Mouse (Mus musculus) CD4-positive naive resting alpha-beta T cell, adult 57 days (primary cell): ENCODE results near the gene Nynrin. TPM values are rescaled to one million over a fixed set of nuclear protein-coding genes. Genes with fewer than 3 reads are reported as not detected.

Source experiments
- total RNA-seq: library from RNA; stranded (reverse); gene quantifications from one replicate; pipeline ENCODE4 v1.2.4, GENCODE M21; 2023

Gene Nynrin
- 1.0 TPM for total RNA-seq

DNA sequence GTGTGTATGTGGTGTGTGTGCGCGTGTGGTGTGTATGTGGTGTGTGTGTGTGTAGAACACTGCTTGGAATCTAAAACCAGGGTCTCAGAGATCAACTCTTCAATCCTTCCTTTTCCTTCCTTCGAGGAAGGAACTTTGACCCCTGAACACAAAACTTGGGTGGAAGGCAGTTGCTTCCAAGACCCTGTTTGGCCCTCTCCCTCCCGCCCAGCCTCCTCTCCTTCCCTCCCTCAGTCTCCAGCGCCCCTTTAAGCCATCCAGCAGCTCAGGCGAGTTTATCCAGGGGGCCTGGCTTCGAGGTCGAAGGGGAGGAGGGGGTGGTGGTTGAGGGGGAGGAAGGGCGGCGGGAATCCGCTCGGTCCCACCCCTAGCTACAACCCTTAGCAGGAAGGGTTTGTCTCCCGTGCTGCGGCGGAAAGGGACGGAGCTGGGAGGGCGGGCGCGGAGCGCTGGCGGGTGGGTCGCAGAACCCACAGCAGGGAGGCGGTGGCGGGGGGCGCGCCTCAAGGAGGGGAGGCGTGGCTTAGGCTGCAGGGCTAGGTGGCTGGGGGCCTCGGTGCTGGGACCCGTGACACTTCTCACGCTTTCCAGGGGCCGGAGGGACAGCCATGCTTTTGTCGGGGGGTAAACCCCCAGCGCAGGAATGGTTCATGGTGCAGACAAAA is at the start of gene Nynrin:
TSS of gene Nynrin (plus strand) at position 390 of the 665 bp plus-strand sequence.

DNA sequence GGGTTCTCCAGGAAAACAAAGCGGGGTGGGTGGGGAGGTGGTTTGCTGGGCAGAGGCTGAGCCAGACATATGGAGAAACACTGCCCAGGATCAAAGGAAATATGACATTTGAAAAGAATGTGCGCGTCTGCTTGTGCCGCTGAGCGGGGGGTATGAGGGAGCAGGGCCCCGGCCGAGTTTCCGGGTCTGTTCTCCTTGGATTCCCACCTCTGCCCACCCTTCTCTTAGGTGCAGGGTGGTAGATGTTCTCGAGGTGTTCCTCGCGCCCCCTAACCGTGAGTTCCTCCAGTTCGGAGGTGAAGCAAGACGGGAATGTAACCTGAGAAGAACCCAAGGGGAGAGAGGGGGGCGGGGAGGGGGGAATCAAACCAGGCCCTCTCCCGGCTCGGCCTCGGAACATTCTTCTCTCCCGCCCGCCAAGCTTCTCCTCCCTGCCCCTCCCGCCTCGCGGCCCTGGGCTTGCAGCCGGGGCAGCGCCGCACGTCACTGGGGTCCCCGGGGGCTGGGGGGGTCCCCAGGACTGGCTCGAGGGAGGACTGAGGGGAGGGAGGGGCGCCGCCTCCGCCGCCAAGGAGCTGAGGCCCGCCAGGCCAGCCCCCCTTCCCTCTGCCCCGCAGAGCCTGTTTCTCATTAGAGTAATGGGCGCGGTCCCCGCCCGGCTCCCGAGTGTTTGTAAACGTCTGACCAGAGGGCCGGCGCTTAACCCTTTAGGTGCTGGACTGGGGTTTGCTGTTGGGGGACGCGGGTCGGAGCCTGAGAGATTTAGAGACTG is 30.6 kb upstream of the Nynrin start, which contains the start of gene Nfatc4:
TSS of gene Nfatc4 (plus strand) at position 154 of the 772 bp plus-strand sequence.

GRCm38 (mm10) chr14:55884166-55884565 is 30.4 kb downstream of the Nynrin start, which contains the start of gene Cbln3:
TSS of gene Cbln3 (minus strand) at chr14:55884392.

DNA sequence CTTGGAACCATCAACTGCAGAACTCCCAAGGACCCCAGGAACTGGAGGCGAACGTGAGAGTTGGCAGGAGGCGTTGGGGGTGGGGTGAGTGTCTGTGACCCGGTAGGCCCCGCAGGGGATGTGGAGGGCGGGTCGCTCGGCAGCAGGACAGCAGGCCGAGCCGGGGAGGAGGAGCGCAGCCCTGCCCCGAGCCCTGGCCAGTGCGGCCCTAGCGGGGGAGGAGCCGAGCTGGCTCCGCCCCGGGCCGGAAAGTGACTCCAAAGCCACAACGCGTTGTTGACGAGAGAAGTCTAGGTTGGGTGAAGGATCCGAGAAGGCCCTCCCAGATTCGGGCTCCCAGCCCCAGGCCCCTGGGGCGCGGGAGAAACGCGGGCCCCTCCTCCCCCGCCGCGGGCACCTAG is 30.9 kb downstream of the Nynrin start, which contains the start of gene Khnyn:
TSS of gene Khnyn (plus strand) at position 235 of the 401 bp plus-strand sequence.

GRCm38 (mm10) chr14:55899701-55900413 is 46.0 kb downstream of the Nynrin start, which contains the start of gene Sdr39u1:
TSS of gene Sdr39u1 (minus strand) at chr14:55900293.

Other genes starting within 250 kb of the Nynrin start
- 0.44 TPM for gene Rec8, start 236.0 kb upstream of the Nynrin start, total RNA-seq
- gene Ipo4, start 218.1 kb upstream of the Nynrin start, total RNA-seq, result 71.9 TPM
- 2.7 TPM for gene Gm49378, start 216.1 kb upstream of the Nynrin start, total RNA-seq
- 43.9 TPM for gene Tm9sf1, start 210.2 kb upstream of the Nynrin start, total RNA-seq
- gene Tssk4, start 203.8 kb upstream of the Nynrin start, total RNA-seq, result 3.5 TPM
- gene Mdp1, start 193.5 kb upstream of the Nynrin start, total RNA-seq, result 41.7 TPM
- 16.2 TPM for gene Gmpr2, start 182.1 kb upstream of the Nynrin start, total RNA-seq
- gene Nedd8, start 181.9 kb upstream of the Nynrin start, total RNA-seq, result 153 TPM
- gene Tinf2, start 172.2 kb upstream of the Nynrin start, total RNA-seq, result 111 TPM
- 2.0 TPM for gene Tgm1, start 140.1 kb upstream of the Nynrin start, total RNA-seq
- gene Rabggta, start 131.7 kb upstream of the Nynrin start, total RNA-seq, result 84.5 TPM
- 18.6 TPM for gene Dhrs1, start 108.3 kb upstream of the Nynrin start, total RNA-seq
- gene Nop9, start 108.3 kb upstream of the Nynrin start, total RNA-seq, result 22.2 TPM
- not detected for gene Cideb, start 95.6 kb upstream of the Nynrin start, total RNA-seq
- gene Ltb4r2, start 92.6 kb upstream of the Nynrin start, total RNA-seq, result 0.21 TPM
- 0.41 TPM for gene Ltb4r1, start 88.0 kb upstream of the Nynrin start, total RNA-seq
- 0.27 TPM for gene Adcy4, start 69.9 kb upstream of the Nynrin start, total RNA-seq
- 67.6 TPM for gene Ripk3, start 65.1 kb upstream of the Nynrin start, total RNA-seq
- not detected for gene Nfatc4, start 30.9 kb upstream of the Nynrin start, total RNA-seq
- not detected for gene Cbln3, start 30.4 kb downstream of the Nynrin start, total RNA-seq
- 65.3 TPM for gene Khnyn, start 30.9 kb downstream of the Nynrin start, total RNA-seq
- 33.1 TPM for gene Sdr39u1, start 46.3 kb downstream of the Nynrin start, total RNA-seq
- gene Cma1, start 90.7 kb downstream of the Nynrin start, total RNA-seq, result not detected
- not detected for gene Cma2, start 97.0 kb downstream of the Nynrin start, total RNA-seq
- gene Mcpt1, start 164.0 kb downstream of the Nynrin start, total RNA-seq, result not detected
- not detected for gene Mcpt9, start 176.5 kb downstream of the Nynrin start, total RNA-seq
- gene Mcpt2, start 188.0 kb downstream of the Nynrin start, total RNA-seq, result not detected
- not detected for gene Mcpt4, start 208.3 kb downstream of the Nynrin start, total RNA-seq
- 3.9 TPM for gene Mcpt8, start 231.3 kb downstream of the Nynrin start, total RNA-seq
- gene Ctsg, start 248.6 kb downstream of the Nynrin start, total RNA-seq, result not detected